Mouse (Mus musculus) mature B cell (primary cell): Measurements from ENCODE around the gene Fgfr2.

Experiments
- in situ Hi-C: fragments of 300-500 bp; cut with MboI; formaldehyde crosslinking; loops from 2 replicates; pipeline ENCODE4 v1.14.3; 2019

Gene Fgfr2

GRCm38 (mm10) chr7:133008663-133009062, 114.5 kb downstream of the Fgfr2 start:
- in situ Hi-C loops: loop anchor here (10.0 kb wide), 1 partner anchor 354 kb away; no protein-coding TSS in a partner anchor

- in situ Hi-C loops: loop anchor here (10.0 kb wide), 1 partner anchor 353 kb away; no protein-coding TSS in a partner anchor
Observed at GRCm38 (mm10) chr7:133007343-133007742, 115.8 kb downstream of the Fgfr2 start.

GRCm38 (mm10) chr7:133005772-133006171, 117.4 kb downstream of the Fgfr2 start:
- in situ Hi-C loops: loop anchor here (10.0 kb wide), 1 partner anchor 351 kb away; no protein-coding TSS in a partner anchor

- in situ Hi-C loops: loop anchor here (10.0 kb wide), 1 partner anchor 349 kb away; no protein-coding TSS in a partner anchor
Observed at GRCm38 (mm10) chr7:133003421-133003820, 119.7 kb downstream of the Fgfr2 start.

GRCm38 (mm10) chr7:133002271-133002670, 120.9 kb downstream of the Fgfr2 start:
- in situ Hi-C loops: loop anchor here (10.0 kb wide), 1 partner anchor 347 kb away; no protein-coding TSS in a partner anchor

GRCm38 (mm10) chr7:133001388-133001787, 121.8 kb downstream of the Fgfr2 start:
- in situ Hi-C loops: loop anchor here (10.0 kb wide), 1 partner anchor 347 kb away; no protein-coding TSS in a partner anchor

- in situ Hi-C loops: no loop called here
Observed at GRCm38 (mm10) chr7:132999061-132999460, 124.1 kb downstream of the Fgfr2 start.

GRCm38 (mm10) chr7:132998639-132999038, 124.5 kb downstream of the Fgfr2 start:
- in situ Hi-C loops: no loop called here

- in situ Hi-C loops: no loop called here
Observed at GRCm38 (mm10) chr7:132996391-132996790, 126.8 kb downstream of the Fgfr2 start.

- in situ Hi-C loops: no loop called here
Observed at GRCm38 (mm10) chr7:132994628-132995191, 128.4 kb downstream of the Fgfr2 start.

GRCm38 (mm10) chr7:132994120-132994519, 129.0 kb downstream of the Fgfr2 start:
- in situ Hi-C loops: no loop called here

GRCm38 (mm10) chr7:132992967-132993615, 130.1 kb downstream of the Fgfr2 start:
- in situ Hi-C loops: no loop called here

- in situ Hi-C loops: no loop called here
Observed at GRCm38 (mm10) chr7:132991240-132991900, 131.8 kb downstream of the Fgfr2 start.

- in situ Hi-C loops: no loop called here
Observed at GRCm38 (mm10) chr7:132989839-132990238, 133.3 kb downstream of the Fgfr2 start.

- in situ Hi-C loops: no loop called here
Observed at GRCm38 (mm10) chr7:132982639-132983038, 140.5 kb downstream of the Fgfr2 start.

- in situ Hi-C loops: no loop called here
Observed at GRCm38 (mm10) chr7:132977981-132978380, 145.2 kb downstream of the Fgfr2 start.

GRCm38 (mm10) chr7:132976079-132976478, 147.1 kb downstream of the Fgfr2 start:
- in situ Hi-C loops: no loop called here

GRCm38 (mm10) chr7:132972079-132972478, 151.1 kb downstream of the Fgfr2 start:
- in situ Hi-C loops: no loop called here

- in situ Hi-C loops: no loop called here
Observed at GRCm38 (mm10) chr7:132965707-132966106, 157.4 kb downstream of the Fgfr2 start.

- in situ Hi-C loops: no loop called here
Observed at GRCm38 (mm10) chr7:132964395-132964794, 158.8 kb downstream of the Fgfr2 start.

- in situ Hi-C loops: no loop called here
Observed at GRCm38 (mm10) chr7:132950613-132951012, 172.5 kb downstream of the Fgfr2 start.

- in situ Hi-C loops: no loop called here
Observed at GRCm38 (mm10) chr7:132949968-132950367, 173.2 kb downstream of the Fgfr2 start.

GRCm38 (mm10) chr7:132940569-132940968, 182.6 kb downstream of the Fgfr2 start:
- in situ Hi-C loops: no loop called here
